ENCODE assay signal across 8 mouse cellular contexts in the genomic region with DNA sequence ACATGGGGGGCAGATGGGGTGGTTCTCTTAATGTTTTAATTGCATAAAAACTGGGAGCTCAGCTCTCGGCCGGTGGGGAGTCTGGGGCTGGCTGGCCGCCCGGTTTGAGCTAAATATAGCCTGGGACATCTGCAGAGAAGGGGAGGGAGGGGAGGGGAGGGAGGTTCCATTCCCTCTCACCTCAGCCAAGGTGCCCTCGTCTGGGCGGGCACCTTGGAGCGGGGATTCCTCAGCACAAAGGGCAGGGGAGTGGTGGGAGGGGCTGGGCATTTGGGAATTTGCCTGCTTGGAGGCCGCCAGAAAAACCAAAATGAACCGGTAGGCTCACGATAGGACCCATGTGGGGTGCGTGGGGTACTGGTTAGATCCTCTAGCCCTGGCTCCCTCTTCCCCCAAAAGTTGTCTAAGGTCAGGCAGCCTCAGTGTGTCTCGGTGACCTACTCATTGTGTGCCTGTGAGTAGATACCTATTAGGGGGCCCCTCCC. TPM values are rescaled to one million over a fixed set of nuclear protein-coding genes. Genes with fewer than 3 reads are reported as not detected.
DNase-seq lines count a peak whose midpoint lies in the region; ATAC-seq lines count a peak whose summit lies in the region.

No protein-coding gene starts in this region.

- H3K27ac ChIP-seq in embryonic facial prominence, embryonic 15.5 days (replicated peaks) = peak overlapping the region; percentile 96
- peak overlapping the region; percentile 89 for H3K27ac ChIP-seq in hindbrain, embryonic 15.5 days (replicated peaks)
- H3K27ac ChIP-seq in limb, embryonic 12.5 days = peak overlapping the region; percentile 92
- H3K27ac ChIP-seq in neural tube, embryonic 12.5 days = peak overlapping the region; percentile 44

- peak overlapping the region; percentile 80 for H3K4me2 ChIP-seq in embryonic facial prominence, embryonic 15.5 days (replicated peaks)
- H3K4me2 ChIP-seq in hindbrain, embryonic 15.5 days = peak overlapping the region; percentile 98
- H3K4me2 ChIP-seq in limb, embryonic 12.5 days = peak overlapping the region; percentile 90
- peak overlapping the region; percentile 93 for H3K4me2 ChIP-seq in neural tube, embryonic 12.5 days (replicated peaks)

- peak overlapping the region; percentile 24 for H3K9ac ChIP-seq in embryonic facial prominence, embryonic 15.5 days
- peak overlapping the region; percentile 62 for H3K9ac ChIP-seq in hindbrain, embryonic 15.5 days
- peak overlapping the region; percentile 42 for H3K9ac ChIP-seq in limb, embryonic 12.5 days (replicated peaks)
- peak overlapping the region; percentile 65 for H3K9ac ChIP-seq in neural tube, embryonic 12.5 days

- ATAC-seq in embryonic facial prominence, embryonic 15.5 days (ENCODE audit: insufficient number of reproducible peaks, low FRiP score, low TSS enrichment, low read depth) = no peak
- no peak for ATAC-seq in hindbrain, embryonic 15.5 days (ENCODE audit: low FRiP score, low read depth)
- no peak for ATAC-seq in limb, embryonic 12.5 days (ENCODE audit: insufficient number of reproducible peaks, insufficient read depth, low FRiP score, low TSS enrichment, low read depth)
- ATAC-seq in neural tube, embryonic 12.5 days (ENCODE audit: low FRiP score, low read depth) = no peak

- peak overlapping the region; percentile 81 for H3K4me3 ChIP-seq in embryonic facial prominence, embryonic 15.5 days (replicated peaks)
- peak overlapping the region; percentile 50 for H3K4me3 ChIP-seq in hindbrain, embryonic 15.5 days
- peak overlapping the region; percentile 75 for H3K4me3 ChIP-seq in limb, embryonic 12.5 days (replicated peaks)
- H3K4me3 ChIP-seq in neural tube, embryonic 12.5 days = peak overlapping the region; percentile 43

- H3K36me3 ChIP-seq in embryonic facial prominence, embryonic 15.5 days = no peaks in the 10 kb centered on the region
- no peaks in the 10 kb centered on the region for H3K36me3 ChIP-seq in hindbrain, embryonic 15.5 days
- H3K36me3 ChIP-seq in limb, embryonic 12.5 days = peaks cover 6% of the 10 kb centered on the region; the same call in 1 of the 2 replicates
- no peaks in the 10 kb centered on the region for H3K36me3 ChIP-seq in neural tube, embryonic 12.5 days

- H3K4me1 ChIP-seq in embryonic facial prominence, embryonic 15.5 days = peaks cover 88% of the 10 kb centered on the region
- H3K4me1 ChIP-seq in hindbrain, embryonic 15.5 days (replicated peaks) = peaks cover 92% of the 10 kb centered on the region
- H3K4me1 ChIP-seq in limb, embryonic 12.5 days (replicated peaks) = peaks cover 89% of the 10 kb centered on the region
- H3K4me1 ChIP-seq in neural tube, embryonic 12.5 days = peaks cover 84% of the 10 kb centered on the region

- no peaks in the 10 kb centered on the region for H3K9me3 ChIP-seq in embryonic facial prominence, embryonic 15.5 days (replicated peaks)
- no peaks in the 10 kb centered on the region for H3K9me3 ChIP-seq in hindbrain, embryonic 15.5 days
- H3K9me3 ChIP-seq in limb, embryonic 12.5 days = no peaks in the 10 kb centered on the region
- no peaks in the 10 kb centered on the region for H3K9me3 ChIP-seq in neural tube, embryonic 12.5 days

- DNase-seq in adrenal gland, adult (ENCODE audit: inconsistent age in 2 of 2, low spot score in 1 of 2) = peak; percentile 61 to 82
- no peak for DNase-seq in adrenal gland, postnatal 4 days (ENCODE audit: low spot score in 2 of 2)
- peak; percentile 68 for DNase-seq in adrenal gland, adult 2 months
- no peak for DNase-seq in urinary bladder, adult 2 months (ENCODE audit: low spot score)

- 5% methylated on average over 12 of the region's 12 CpGs for WGBS in embryonic facial prominence, embryonic 15.5 days
- WGBS in hindbrain, embryonic 15.5 days = 4% methylated on average over 10 of the region's 12 CpGs
- WGBS in limb, embryonic 12.5 days = 6% methylated on average over 12 of the region's 12 CpGs
- WGBS in neural tube, embryonic 12.5 days = 3% methylated on average over 12 of the region's 12 CpGs

- no peaks in the 10 kb centered on the region for H3K27me3 ChIP-seq in embryonic facial prominence, embryonic 15.5 days
- no peaks in the 10 kb centered on the region for H3K27me3 ChIP-seq in hindbrain, embryonic 15.5 days
- no peaks in the 10 kb centered on the region for H3K27me3 ChIP-seq in limb, embryonic 12.5 days
- no peaks in the 10 kb centered on the region for H3K27me3 ChIP-seq in neural tube, embryonic 12.5 days (replicated peaks)

RNA-seq across cellular contexts. Expression of a gene that starts 13.8 kb away (rescaled TPM):
- total RNA-seq in adrenal gland, postnatal 4 days (2021) = 10 to 100 TPM; 46.4 to 50.6 TPM
- total RNA-seq in adrenal gland, adult 2 months (2021) = 10 to 100 TPM; 17.0 to 30.8 TPM
- polyA plus RNA-seq in adrenal gland, adult 2 months (2012; rRNA removed) = 43.7 and 44.9 TPM in 2 replicates
- 50.0 and 53.5 TPM in 2 replicates for polyA plus RNA-seq in embryonic facial prominence, embryonic 15.5 days (2015; fragmentation: Nextera tagmentation; extraction: Ambion mirVana)
- polyA plus RNA-seq in hindbrain, embryonic 15.5 days (2015; fragmentation: Nextera tagmentation; extraction: Ambion mirVana) = 11.4 and 16.8 TPM in 2 replicates
- polyA plus RNA-seq in limb, embryonic 12.5 days (2016; fragmentation: Nextera tagmentation; extraction: Ambion mirVana) = 47.1 TPM in 2 replicates
- polyA plus RNA-seq in neural tube, embryonic 12.5 days (2016; fragmentation: Nextera tagmentation; extraction: Ambion mirVana) = 51.1 and 52.5 TPM in 2 replicates
- polyA plus RNA-seq in urinary bladder, adult 2 months (2012; rRNA removed) = 8.5 and 13.7 TPM in 2 replicates

RNA-seq across cellular contexts. Expression of a gene that starts 33.8 kb away (rescaled TPM):
- total RNA-seq in adrenal gland, postnatal 4 days (2021) = 1 to 10 TPM; 7.5 to 9.1 TPM
- total RNA-seq in adrenal gland, adult 2 months (2021) = under 1 TPM; 0.48 to 0.86 TPM
- 0.07 and 0.08 TPM in 2 replicates for polyA plus RNA-seq in adrenal gland, adult 2 months (2012; rRNA removed)
- polyA plus RNA-seq in embryonic facial prominence, embryonic 15.5 days (2015; fragmentation: Nextera tagmentation; extraction: Ambion mirVana) = 22.6 and 22.7 TPM in 2 replicates
- polyA plus RNA-seq in hindbrain, embryonic 15.5 days (2015; fragmentation: Nextera tagmentation; extraction: Ambion mirVana) = 5.5 and 6.0 TPM in 2 replicates
- 44.8 and 48.5 TPM in 2 replicates for polyA plus RNA-seq in limb, embryonic 12.5 days (2016; fragmentation: Nextera tagmentation; extraction: Ambion mirVana)
- polyA plus RNA-seq in neural tube, embryonic 12.5 days (2016; fragmentation: Nextera tagmentation; extraction: Ambion mirVana) = 18.4 and 19.2 TPM in 2 replicates
- 2.7 and 3.8 TPM in 2 replicates for polyA plus RNA-seq in urinary bladder, adult 2 months (2012; rRNA removed)

RNA-seq across cellular contexts. Expression of a gene that starts 41.4 kb away (rescaled TPM):
- total RNA-seq in adrenal gland, postnatal 4 days (2021) = 1 to 10 TPM in 1 of 2 experiments, under 1 TPM in 1; 0.50 to 1.0 TPM
- not detected for total RNA-seq in adrenal gland, adult 2 months (2021)
- polyA plus RNA-seq in adrenal gland, adult 2 months (2012; rRNA removed) = 1.1 and 1.2 TPM in 2 replicates
- polyA plus RNA-seq in embryonic facial prominence, embryonic 15.5 days (2015; fragmentation: Nextera tagmentation; extraction: Ambion mirVana) = 0.96 and 1.1 TPM in 2 replicates
- 1.8 and 3.1 TPM in 2 replicates for polyA plus RNA-seq in hindbrain, embryonic 15.5 days (2015; fragmentation: Nextera tagmentation; extraction: Ambion mirVana)
- 0.51 TPM in 1 of 2 replicates, not detected in the other for polyA plus RNA-seq in limb, embryonic 12.5 days (2016; fragmentation: Nextera tagmentation; extraction: Ambion mirVana)
- 1.8 and 2.0 TPM in 2 replicates for polyA plus RNA-seq in neural tube, embryonic 12.5 days (2016; fragmentation: Nextera tagmentation; extraction: Ambion mirVana)
- 0.55 and 0.87 TPM in 2 replicates for polyA plus RNA-seq in urinary bladder, adult 2 months (2012; rRNA removed)

Comparison
In these comparisons a context has a peak if more than half of its experiments do, and no peak if none do; other contexts are left out.
1. DNase-seq: peak in adrenal gland, adult (2 of 2) and adrenal gland, adult 2 months (single experiment); none in adrenal gland, postnatal 4 days (0 of 2) and urinary bladder, adult 2 months (single experiment).
2. H3K27ac ChIP-seq: peak in every context shown above with its lines; median percentile 96 in embryonic facial prominence, embryonic 15.5 days; 92 in limb, embryonic 12.5 days; 89 in hindbrain, embryonic 15.5 days; 44 in neural tube, embryonic 12.5 days.
3. Peak in every context shown above with its lines, with median percentiles within 50 percentile points of each other: H3K4me2 ChIP-seq, H3K4me3 ChIP-seq and H3K9ac ChIP-seq.